Mouse (Mus musculus) hindbrain, postnatal 0 days (tissue): ENCODE measurements around the gene Mllt6. TPM values are rescaled to one million over a fixed set of nuclear protein-coding genes. Genes with fewer than 3 reads are reported as not detected.

Experiments used
- ATAC-seq: fragments of 200-750 bp; cut with Nextera tagmentation; 2 replicates; pipeline ENCODE4 v1.8.0; 2017; ENCODE audit warnings: mild to moderate bottlenecking, moderate TSS enrichment, moderate library complexity
- DNase-seq: peaks from one replicate; pipeline ENCODE4 v3.0.0-alpha.2; 2015; ENCODE audit warnings: low spot score
- H3K27ac ChIP-seq: fragments of 300-500 bp; sonication (generic); 2 replicates; pipeline ENCODE4 v1.5.1; 2014; ENCODE audit warnings: mild to moderate bottlenecking
- H3K27me3 ChIP-seq: fragments of 300-500 bp; sonication (generic); 2 replicates; pipeline ENCODE4 v1.6.1; 2014; ENCODE audit warnings: low read length, mixed read lengths; ENCODE audit not compliant: insufficient read depth
- H3K36me3 ChIP-seq: fragments of 300-500 bp; sonication (generic); 2 replicates; pipeline ENCODE4 v1.6.1; 2014; ENCODE audit warnings: low read length, mixed read lengths; ENCODE audit not compliant: insufficient read depth
- H3K4me1 ChIP-seq: fragments of 300-500 bp; sonication (generic); 2 replicates; pipeline ENCODE4 v1.6.1; 2014; ENCODE audit warnings: antibody characterized with exemption, low read length, mixed read lengths; ENCODE audit not compliant: insufficient read depth
- H3K4me2 ChIP-seq: fragments of 300-500 bp; sonication (generic); 2 replicates; pipeline ENCODE4 v1.6.1; 2014; ENCODE audit warnings: low read depth, mild to moderate bottlenecking, low read length, moderate library complexity, mixed read lengths
- H3K4me3 ChIP-seq: fragments of 300-500 bp; sonication (generic); 2 replicates; pipeline ENCODE4 v1.5.1; 2014; ENCODE audit warnings: low read length
- H3K9ac ChIP-seq: fragments of 300-500 bp; sonication (generic); replicated peaks from 2 replicates; pipeline ENCODE4 v1.6.1; 2014; ENCODE audit warnings: mild to moderate bottlenecking, low read length, moderate library complexity, mixed read lengths
- H3K9me3 ChIP-seq: fragments of 300-500 bp; sonication (generic); 2 replicates; pipeline ENCODE4 v1.6.1; 2016; ENCODE audit warnings: low read length, mixed read lengths
- CTCF ChIP-seq: IDR thresholded peaks from 2 replicates; pipeline ENCODE4 v1.5.1; 2016; ENCODE audit warnings: antibody characterized with exemption, control low read depth, low read depth
- WGBS: fragments of 180-500 bp; shearing (Covaris S2); extraction: QIAGEN DNeasy Blood & Tissue Kit; methylation state at CpG from one replicate; pipeline ENCODE4 v1.1.7; 2014; 5-methylcytosine and 5-hydroxymethylcytosine counted together
- polyA plus RNA-seq: library from polyadenylated mRNA; unstranded; fragments of >200 nt; fragmentation: Nextera tagmentation; extraction: Ambion mirVana; gene quantifications from 2 replicates; pipeline ENCODE4 v1.2.1, GENCODE M21; 2015
- total RNA-seq: library from RNA; depleted of rRNA; stranded (reverse); fragments of >200 nt; gene quantifications from 2 replicates; pipeline ENCODE4 v1.2.3, GENCODE M21; 2014; rRNA removed

The Mllt6 gene
- total RNA-seq (43.9 and 60.8 TPM in 2 replicates), polyA plus RNA-seq (1.5 and 1.7 TPM in 2 replicates)

GRCm38 (mm10) chr11:97662893-97663527, at the start of gene Mllt6:
TSS of gene Mllt6 (plus strand) at chr11:97663414.
- Histone ChIP-seq H3K36me3 (peaks cover 8% of the 10 kb centered on the region; the same call in 1 of the 2 replicates), H3K4me2 (peak within 1 kb of the TSS; percentile 92), H3K9ac (peak within 1 kb of the TSS; percentile 62), H3K9me3 (no peaks in the 10 kb centered on the region), H3K4me3 (peak within 1 kb of the TSS; percentile 87), H3K4me1 (peaks cover 15% of the 10 kb centered on the region; the same call in 1 of the 2 replicates), H3K27me3 (peaks cover 9% of the 10 kb centered on the region; the same call in 1 of the 2 replicates), H3K27ac (peak within 1 kb of the TSS; percentile 32)
- peak; percentile 94 for DNase-seq
- peak; percentile 78 for ATAC-seq
- WGBS: 1% methylated on average over 22 of the region's 76 CpGs
- TF ChIP-seq CTCF: no peak

DNA sequence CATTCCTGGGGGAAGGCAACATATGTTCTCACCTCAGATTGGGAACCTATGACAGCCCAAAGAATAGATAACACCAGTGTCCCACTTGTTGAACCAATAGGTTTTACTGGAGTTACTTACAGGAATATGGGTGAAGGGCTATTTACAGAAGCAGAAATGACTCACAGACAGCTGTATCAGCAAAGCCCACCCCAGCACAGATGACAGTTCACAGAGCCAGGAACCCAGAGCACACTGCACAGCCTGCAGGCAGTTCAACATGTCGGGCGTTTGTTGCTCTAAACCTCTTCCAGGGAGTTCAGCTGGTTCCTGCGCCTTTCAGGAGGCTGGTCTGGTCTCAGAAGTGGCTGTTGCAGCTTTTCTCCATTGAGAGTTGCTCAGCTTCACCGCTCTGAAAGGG, 47.9 kb upstream of the Mllt6 start:
- no peak for TF ChIP-seq CTCF
- no peak overlapping the region for H3K4me3 ChIP-seq
- no peaks in the 10 kb centered on the region for H3K9me3 ChIP-seq
- no peak overlapping the region for H3K9ac ChIP-seq
- ATAC-seq (no peak), DNase-seq (no peak)
- H3K27ac ChIP-seq: no peak overlapping the region
- no peaks in the 10 kb centered on the region for H3K27me3 ChIP-seq
- 85% methylated on average over 4 of the region's 4 CpGs for WGBS
- H3K4me2 ChIP-seq: no peak overlapping the region
- H3K36me3 ChIP-seq: no peaks in the 10 kb centered on the region
- no peaks in the 10 kb centered on the region for H3K4me1 ChIP-seq

- Histone ChIP-seq H3K9ac (no peak overlapping the region), H3K27ac (no peak overlapping the region), H3K4me2 (no peak overlapping the region), H3K9me3 (no peaks in the 10 kb centered on the region), H3K4me1 (no peaks in the 10 kb centered on the region), H3K4me3 (no peak overlapping the region), H3K36me3 (no peaks in the 10 kb centered on the region), H3K27me3 (no peaks in the 10 kb centered on the region)
- no peak for TF ChIP-seq CTCF
- DNase-seq (no peak), ATAC-seq (no peak)
- 59% methylated on average over 11 of the region's 11 CpGs for WGBS
Observed at GRCm38 (mm10) chr11:97618368-97618767, 44.8 kb upstream of the Mllt6 start.

- H3K4me1 ChIP-seq: no peaks in the 10 kb centered on the region
- peak; percentile 81 for TF ChIP-seq CTCF
- WGBS: 21% methylated on average over 5 of the region's 5 CpGs
- no peaks in the 10 kb centered on the region for H3K9me3 ChIP-seq
- no peak overlapping the region for H3K27ac ChIP-seq
- H3K4me3 ChIP-seq: no peak overlapping the region
- no peaks in the 10 kb centered on the region for H3K27me3 ChIP-seq
- DNase-seq (peak; percentile 92), ATAC-seq (peak; percentile 85)
- H3K4me2 ChIP-seq: no peak overlapping the region
- H3K36me3 ChIP-seq: no peaks in the 10 kb centered on the region
- H3K9ac ChIP-seq: no peak overlapping the region
Observed at GRCm38 (mm10) chr11:97619391-97619795, 43.8 kb upstream of the Mllt6 start.

- TF ChIP-seq CTCF: peak; percentile 100
- 2% methylated on average over 6 of the region's 6 CpGs for WGBS
- no peak overlapping the region for H3K9ac ChIP-seq
- H3K36me3 ChIP-seq: no peaks in the 10 kb centered on the region
- peaks cover 17% of the 10 kb centered on the region; the same call in 1 of the 2 replicates for H3K27me3 ChIP-seq
- H3K4me1 ChIP-seq: no peaks in the 10 kb centered on the region
- H3K9me3 ChIP-seq: no peaks in the 10 kb centered on the region
- H3K4me3 ChIP-seq: no peak overlapping the region
- ATAC-seq (peak; percentile 61), DNase-seq (peak; percentile 85)
- no peak overlapping the region for H3K4me2 ChIP-seq
- H3K27ac ChIP-seq: no peak overlapping the region
Observed at GRCm38 (mm10) chr11:97622440-97622839, 40.8 kb upstream of the Mllt6 start.

- Histone ChIP-seq H3K4me3 (no peak overlapping the region), H3K9me3 (no peaks in the 10 kb centered on the region), H3K27ac (no peak overlapping the region), H3K4me2 (no peak overlapping the region), H3K9ac (no peak overlapping the region), H3K36me3 (no peaks in the 10 kb centered on the region), H3K4me1 (no peaks in the 10 kb centered on the region), H3K27me3 (peaks cover 24% of the 10 kb centered on the region; the same call in 1 of the 2 replicates)
- TF ChIP-seq CTCF: no peak
- DNase-seq: no peak
- ATAC-seq: no peak
- 62% methylated on average over 9 of the region's 9 CpGs for WGBS
Observed at GRCm38 (mm10) chr11:97623166-97623565, 40.0 kb upstream of the Mllt6 start.

DNA sequence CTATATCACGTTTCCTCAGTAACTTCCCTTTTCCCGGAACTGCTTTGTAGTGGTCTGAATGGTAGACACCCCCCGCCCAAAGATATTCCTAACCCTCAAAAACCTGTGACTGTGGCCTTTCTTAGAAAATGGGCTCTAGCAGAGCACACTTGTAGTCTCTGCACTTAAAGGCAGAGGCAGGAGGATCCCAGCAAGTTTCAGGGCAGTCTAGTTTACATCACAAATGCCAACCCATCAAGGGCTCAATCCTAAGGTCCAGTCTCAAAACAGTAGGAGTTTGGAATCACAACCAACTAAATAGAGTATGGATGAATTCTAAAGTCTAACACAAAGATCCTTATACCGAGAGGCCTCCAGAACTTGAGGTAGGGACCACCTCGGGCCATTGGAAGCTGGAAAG, 37.7 kb upstream of the Mllt6 start:
- Histone ChIP-seq H3K27me3 (peaks cover 34% of the 10 kb centered on the region), H3K36me3 (no peaks in the 10 kb centered on the region)
- 80% methylated on average over 5 of the region's 5 CpGs for WGBS

More for the DNA sequence above, 37.7 kb upstream of the Mllt6 start:
- no peaks in the 10 kb centered on the region for H3K9me3 ChIP-seq
- H3K4me2 ChIP-seq: no peak overlapping the region
- no peak overlapping the region for H3K4me3 ChIP-seq
- no peak for DNase-seq
- no peak overlapping the region for H3K9ac ChIP-seq
- no peaks in the 10 kb centered on the region for H3K4me1 ChIP-seq
- H3K27ac ChIP-seq: no peak overlapping the region
- no peak for ATAC-seq
- no peak for TF ChIP-seq CTCF
